Mouse (Mus musculus): ENCODE data around the gene Rars2. TPM values are rescaled to one million over a fixed set of nuclear protein-coding genes. Genes with fewer than 3 reads are reported as not detected.
"Not testable (repeated sequence)": the region's sequence is repeated elsewhere in the genome, so short reads cannot be mapped to it uniquely, and the experiment has no call there.

Gene Rars2
- total RNA-seq (2022) = 10 to 100 TPM; 29.7 to 38.4 (median 35.2) TPM

- peak; percentile 89 for DNase-seq
Observed at GRCm38 (mm10) chr4:34614630-34615094, at the start of gene Rars2, which contains the start of gene Orc3. TSS of gene Rars2 (plus strand) at chr4:34614957. TSS of gene Orc3 (minus strand) at chr4:34614944.

GRCm38 (mm10) chr4:34566226-34566625, 48.5 kb upstream of the Rars2 start:
- no peak for DNase-seq

GRCm38 (mm10) chr4:34572876-34573275, 41.9 kb upstream of the Rars2 start:
- no peak for DNase-seq

- DNase-seq = no peak
Observed at GRCm38 (mm10) chr4:34577028-34577427, 37.7 kb upstream of the Rars2 start.

- no peak for DNase-seq
Observed at GRCm38 (mm10) chr4:34579215-34579614, 35.5 kb upstream of the Rars2 start.

GRCm38 (mm10) chr4:34581489-34581888, 33.3 kb upstream of the Rars2 start:
- not testable (repeated sequence) for DNase-seq

GRCm38 (mm10) chr4:34581990-34582389, 32.8 kb upstream of the Rars2 start:
- no peak for DNase-seq

GRCm38 (mm10) chr4:34582476-34582875, 32.3 kb upstream of the Rars2 start:
- no peak for DNase-seq

- DNase-seq = no peak
Observed at GRCm38 (mm10) chr4:34583427-34583826, 31.3 kb upstream of the Rars2 start.

GRCm38 (mm10) chr4:34584871-34585607, 29.7 kb upstream of the Rars2 start:
- DNase-seq = no peak

GRCm38 (mm10) chr4:34603123-34603522, 11.6 kb upstream of the Rars2 start:
- no peak for DNase-seq

- DNase-seq = no peak
Observed at GRCm38 (mm10) chr4:34606658-34607057, 8.1 kb upstream of the Rars2 start.

GRCm38 (mm10) chr4:34613571-34614145, 1.1 kb upstream of the Rars2 start:
- no peak for DNase-seq

GRCm38 (mm10) chr4:34615303-34615702, 546 bp downstream of the Rars2 start:
- DNase-seq = no peak

GRCm38 (mm10) chr4:34616146-34616545, 1.4 kb downstream of the Rars2 start:
- no peak for DNase-seq

GRCm38 (mm10) chr4:34625556-34625955, 10.8 kb downstream of the Rars2 start:
- no peak for DNase-seq

GRCm38 (mm10) chr4:34626401-34626800, 11.6 kb downstream of the Rars2 start:
- DNase-seq = peak; percentile 53

GRCm38 (mm10) chr4:34629956-34630355, 15.2 kb downstream of the Rars2 start:
- no peak for DNase-seq

GRCm38 (mm10) chr4:34634129-34634528, 19.4 kb downstream of the Rars2 start:
- DNase-seq = no peak

GRCm38 (mm10) chr4:34636036-34636435, 21.3 kb downstream of the Rars2 start:
- no peak for DNase-seq

GRCm38 (mm10) chr4:34637386-34637785, 22.6 kb downstream of the Rars2 start:
- DNase-seq = no peak

- no peak for DNase-seq
Observed at GRCm38 (mm10) chr4:34637851-34638250, 23.1 kb downstream of the Rars2 start.

GRCm38 (mm10) chr4:34639745-34640364, 25.1 kb downstream of the Rars2 start:
- no peak for DNase-seq

GRCm38 (mm10) chr4:34640731-34641130, 26.0 kb downstream of the Rars2 start:
- DNase-seq = no peak

Data from adrenal gland, adult 8-10 months (tissue).